Mouse (Mus musculus) midbrain, embryonic 16.5 days (tissue): ENCODE results near the gene Gls2. TPM values are rescaled to one million over a fixed set of nuclear protein-coding genes. Genes with fewer than 3 reads are reported as not detected.

ENCODE experiments used
- ATAC-seq: fragments of 200-750 bp; cut with Nextera tagmentation; 2 replicates; pipeline ENCODE4 v1.8.0; 2017; ENCODE audit warnings: moderate TSS enrichment
- H3K27ac ChIP-seq: fragments of 300-500 bp; sonication (generic); 2 replicates; pipeline ENCODE4 v1.5.1; 2014; ENCODE audit warnings: mild to moderate bottlenecking, low read length, mixed read lengths
- H3K27me3 ChIP-seq: fragments of 300-500 bp; sonication (generic); 2 replicates; pipeline ENCODE4 v1.6.1; 2014; ENCODE audit warnings: low read depth, low read length, mixed read lengths; ENCODE audit not compliant: control insufficient read depth, insufficient read depth
- H3K36me3 ChIP-seq: fragments of 300-500 bp; sonication (generic); 2 replicates; pipeline ENCODE4 v1.6.1; 2014; ENCODE audit warnings: mild to moderate bottlenecking, low read length, moderate library complexity, mixed read lengths; ENCODE audit not compliant: control insufficient read depth, insufficient read depth
- H3K4me1 ChIP-seq: fragments of 300-500 bp; sonication (generic); 2 replicates; pipeline ENCODE4 v1.6.1; 2014; ENCODE audit warnings: mild to moderate bottlenecking, low read length, mixed read lengths; ENCODE audit not compliant: control insufficient read depth, insufficient read depth
- H3K4me2 ChIP-seq: fragments of 300-500 bp; sonication (generic); 2 replicates; pipeline ENCODE4 v1.6.1; 2014; ENCODE audit warnings: mild to moderate bottlenecking, low read length, mixed read lengths
- H3K4me3 ChIP-seq: fragments of 300-500 bp; sonication (generic); 2 replicates; pipeline ENCODE4 v1.5.1; 2014; ENCODE audit warnings: low read depth, mild to moderate bottlenecking, low read length, moderate library complexity, mixed read lengths
- H3K9ac ChIP-seq: fragments of 300-500 bp; sonication (generic); 2 replicates; pipeline ENCODE4 v1.6.1; 2014; ENCODE audit warnings: low read depth, low read length, mixed read lengths
- H3K9me3 ChIP-seq: fragments of 300-500 bp; sonication (generic); replicated peaks from 2 replicates; pipeline ENCODE4 v1.6.1; 2014; ENCODE audit warnings: mild to moderate bottlenecking, low read length, mixed read lengths; ENCODE audit not compliant: control insufficient read depth, poor library complexity, severe bottlenecking
- WGBS: fragments of 180-500 bp; shearing (Covaris S2); extraction: QIAGEN DNeasy Blood & Tissue Kit; methylation state at CpG from one replicate; pipeline ENCODE4 v1.1.7; 2014; 5-methylcytosine and 5-hydroxymethylcytosine counted together
- polyA plus RNA-seq: library from polyadenylated mRNA; unstranded; fragments of >200 nt; fragmentation: Nextera tagmentation; extraction: Ambion mirVana; gene quantifications from 2 replicates; pipeline ENCODE4 v1.2.1, GENCODE M21; 2015

Gene Gls2
- polyA plus RNA-seq, 1 experiment from 2014 or later, result 1.7 TPM

- Histone ChIP-seq H3K4me1 (peaks cover 8% of the 10 kb centered on the region), H3K9me3 (no peaks in the 10 kb centered on the region), H3K9ac (no peak overlapping the region), H3K27me3 (no peaks in the 10 kb centered on the region), H3K4me3 (peak overlapping the region; percentile 32), H3K27ac (no peak overlapping the region), H3K4me2 (peak overlapping the region; percentile 53), H3K36me3 (no peaks in the 10 kb centered on the region)
- no peak for ATAC-seq
- 15% methylated on average over 3 of the region's 3 CpGs for WGBS
Observed at GRCm38 (mm10) chr10:128175302-128175701, 19.0 kb upstream of the Gls2 start.

- Histone ChIP-seq H3K36me3 (no peaks in the 10 kb centered on the region), H3K4me1 (peaks cover 8% of the 10 kb centered on the region), H3K9ac (peak overlapping the region; percentile 18), H3K4me3 (peak overlapping the region; percentile 32), H3K9me3 (no peaks in the 10 kb centered on the region), H3K4me2 (peak overlapping the region; percentile 53), H3K27ac (peak overlapping the region; percentile 5; the same call in 1 of the 2 replicates), H3K27me3 (no peaks in the 10 kb centered on the region)
- ATAC-seq, result peak; percentile 86; the same call in 1 of the 2 replicates
- 0% methylated on average over 16 of the region's 17 CpGs for WGBS
Observed at GRCm38 (mm10) chr10:128175996-128176755, 18.1 kb upstream of the Gls2 start.

GRCm38 (mm10) chr10:128177316-128177715, 16.9 kb upstream of the Gls2 start:
- no peak; the same call in 1 of the 2 replicates for ATAC-seq
- Histone ChIP-seq H3K9me3 (no peaks in the 10 kb centered on the region), H3K4me1 (peaks cover 8% of the 10 kb centered on the region), H3K27me3 (no peaks in the 10 kb centered on the region), H3K4me3 (no peak overlapping the region), H3K9ac (no peak overlapping the region), H3K36me3 (no peaks in the 10 kb centered on the region), H3K4me2 (no peak overlapping the region), H3K27ac (no peak overlapping the region)
- WGBS, result 82% methylated on average over 4 of the region's 4 CpGs

- H3K9ac ChIP-seq, result peak within 1 kb of the TSS; percentile 2; the same call in 1 of the 2 replicates
Observed at GRCm38 (mm10) chr10:128179989-128180388, 14.3 kb upstream of the Gls2 start, which contains the start of gene Rbms2. Rbms2 (minus strand) TSS chr10:128180297.

GRCm38 (mm10) chr10:128184296-128184695, 10.0 kb upstream of the Gls2 start:
- Histone ChIP-seq H3K4me1 (peaks cover 3% of the 10 kb centered on the region; the same call in 1 of the 2 replicates), H3K36me3 (no peaks in the 10 kb centered on the region), H3K4me3 (no peak overlapping the region), H3K4me2 (no peak overlapping the region), H3K9ac (no peak overlapping the region), H3K27ac (no peak overlapping the region), H3K27me3 (no peaks in the 10 kb centered on the region), H3K9me3 (no peaks in the 10 kb centered on the region)
- WGBS, result 95% methylated on average over 2 of the region's 2 CpGs
- no peak for ATAC-seq

More at GRCm38 (mm10) chr10:128179989-128180388, 14.3 kb upstream of the Gls2 start, which contains the start of gene Rbms2:
- Histone ChIP-seq H3K36me3 (no peaks in the 10 kb centered on the region), H3K4me2 (no peak within 1 kb of the TSS), H3K4me1 (peaks cover 8% of the 10 kb centered on the region), H3K9me3 (no peaks in the 10 kb centered on the region), H3K4me3 (no peak within 1 kb of the TSS), H3K27ac (0 out of 2 replicates have a peak within 1 kb of the TSS, but pooled peaks have one; percentile 15), H3K27me3 (no peaks in the 10 kb centered on the region)
- ATAC-seq, result no peak
- 4% methylated on average over 6 of the region's 6 CpGs for WGBS

- no peak for ATAC-seq
- H3K36me3 ChIP-seq, result no peaks in the 10 kb centered on the region
Observed at GRCm38 (mm10) chr10:128185277-128185940, 8.8 kb upstream of the Gls2 start.

GRCm38 (mm10) chr10:128185959-128186358, 8.3 kb upstream of the Gls2 start:
- Histone ChIP-seq H3K9ac (no peak overlapping the region), H3K4me3 (no peak overlapping the region), H3K27ac (no peak overlapping the region), H3K4me2 (no peak overlapping the region), H3K4me1 (peaks cover 3% of the 10 kb centered on the region; the same call in 1 of the 2 replicates), H3K36me3 (no peaks in the 10 kb centered on the region), H3K9me3 (no peaks in the 10 kb centered on the region), H3K27me3 (no peaks in the 10 kb centered on the region)
- no peak for ATAC-seq
- 58% methylated on average over 2 of the region's 2 CpGs for WGBS

More at GRCm38 (mm10) chr10:128185277-128185940, 8.8 kb upstream of the Gls2 start:
- Histone ChIP-seq H3K4me3 (no peak overlapping the region), H3K27me3 (no peaks in the 10 kb centered on the region), H3K27ac (no peak overlapping the region), H3K9me3 (no peaks in the 10 kb centered on the region), H3K9ac (no peak overlapping the region), H3K4me2 (no peak overlapping the region), H3K4me1 (peaks cover 3% of the 10 kb centered on the region; the same call in 1 of the 2 replicates)
- 81% methylated on average over 6 of the region's 6 CpGs for WGBS

GRCm38 (mm10) chr10:128187181-128187605, 7.1 kb upstream of the Gls2 start:
- H3K27me3 ChIP-seq, result no peaks in the 10 kb centered on the region
- H3K4me1 ChIP-seq, result peaks cover 3% of the 10 kb centered on the region; the same call in 1 of the 2 replicates
- H3K36me3 ChIP-seq, result no peaks in the 10 kb centered on the region
- no peaks in the 10 kb centered on the region for H3K9me3 ChIP-seq
- no peak overlapping the region for H3K4me2 ChIP-seq
- H3K27ac ChIP-seq, result no peak overlapping the region
- H3K4me3 ChIP-seq, result no peak overlapping the region
- no peak overlapping the region for H3K9ac ChIP-seq
- ATAC-seq, result no peak
- WGBS, result 78% methylated on average over 5 of the region's 5 CpGs
